Mouse (Mus musculus) T-helper 2 cell (primary cell): ENCODE measurements at regions not wholly inside any gene's neighbourhood (a gene's known extent, or its start where the extent isn't known, plus 50 kb on each side); places are given as distances from the start of the nearest gene placed in this dataset.

ENCODE experiments used
- in situ Hi-C: fragments of 300-600 bp; cut with MboI, MseI; formaldehyde crosslinking; loops from one replicate; pipeline ENCODE4 v1.15.1; 2025; ENCODE audit warnings: high pct_unique_total_duplicates

DNA sequence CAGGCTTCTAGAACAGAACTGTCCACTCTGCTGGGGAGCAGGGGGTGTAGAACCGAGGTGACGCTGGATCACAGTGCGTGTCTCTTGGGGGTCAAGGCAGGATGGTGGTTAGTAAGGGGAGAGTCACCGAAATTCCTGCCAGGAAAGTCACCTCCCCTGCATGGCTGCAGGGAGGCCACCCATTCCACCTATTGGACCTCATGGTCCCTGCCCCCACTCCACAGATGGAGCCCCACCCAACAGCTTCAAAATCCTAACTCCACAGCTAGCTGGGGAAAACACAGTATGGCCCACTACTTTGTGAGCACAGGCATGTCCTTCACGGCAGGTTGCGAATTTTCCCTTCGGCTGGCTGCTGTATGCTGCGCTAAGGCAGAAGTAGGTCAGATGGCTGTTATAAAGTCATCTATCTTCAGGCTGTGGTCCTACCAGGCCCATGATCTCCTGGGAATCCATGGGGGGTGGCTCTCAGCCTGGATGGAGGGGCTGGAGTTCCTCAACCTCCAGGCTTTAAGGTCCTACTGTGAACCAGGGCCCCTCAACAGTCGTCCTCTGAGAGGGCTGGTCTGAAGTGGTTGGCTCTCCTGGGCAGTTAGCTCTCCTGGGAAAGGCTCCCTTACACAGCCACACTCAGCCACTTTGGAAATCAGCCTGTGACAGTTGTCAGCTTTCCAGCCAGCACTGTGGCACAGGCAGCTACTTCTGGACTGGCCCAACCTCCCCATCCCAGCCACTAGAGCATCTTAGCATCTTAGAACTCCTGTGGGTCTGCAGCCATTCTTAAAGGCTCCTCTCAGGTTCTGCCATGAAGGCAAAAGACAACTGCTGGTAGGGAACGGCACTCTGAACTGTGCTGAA lies 124.0 kb upstream of the Klf14 start:
- in situ Hi-C loops = no loop called here

GRCm38 (mm10) chr6:31083701-31084100 lies 124.8 kb upstream of the Klf14 start:
- in situ Hi-C loops = no loop called here

DNA sequence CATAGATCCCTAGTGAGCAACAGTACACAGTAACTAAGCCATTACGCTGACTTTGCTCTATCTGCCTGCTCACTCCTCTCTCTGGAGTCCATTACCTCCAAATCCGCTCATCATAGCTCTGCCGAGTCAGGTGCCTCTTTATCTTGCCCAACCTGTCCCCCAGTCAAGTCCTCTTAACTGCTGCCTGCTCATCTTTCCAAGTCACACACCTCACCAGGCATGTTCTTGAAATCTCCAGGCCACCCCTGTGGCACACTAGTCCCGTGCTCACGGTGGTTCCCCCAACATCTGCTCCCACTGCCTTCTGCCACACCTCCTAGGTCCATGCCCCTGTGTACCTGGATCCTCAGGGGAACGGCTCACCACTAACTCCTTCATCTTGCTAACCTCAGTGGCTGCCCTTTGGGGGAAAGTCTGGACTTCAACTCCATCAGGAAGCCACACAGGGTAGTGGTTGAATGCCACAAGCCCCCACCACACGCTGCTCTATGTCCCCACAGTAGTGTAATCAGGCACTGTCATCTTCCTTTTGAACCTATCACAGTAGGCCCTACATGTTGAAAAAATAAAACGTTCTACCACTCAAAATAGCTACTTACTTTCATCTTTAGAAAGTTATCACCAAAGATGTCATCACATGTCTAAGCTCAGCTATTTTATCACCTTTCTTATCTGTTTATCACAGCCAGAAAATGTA lies 126.3 kb upstream of the Klf14 start:
- in situ Hi-C loops = loop anchor here (5.0 kb wide), 2 partner anchors 37 to 87 kb away; no protein-coding TSS in a partner anchor

- in situ Hi-C loops = loop anchor here (5.0 kb wide), 2 partner anchors 37 to 87 kb away; no protein-coding TSS in a partner anchor
Measured at GRCm38 (mm10) chr6:31085760-31086108, 126.9 kb upstream of the Klf14 start.

DNA sequence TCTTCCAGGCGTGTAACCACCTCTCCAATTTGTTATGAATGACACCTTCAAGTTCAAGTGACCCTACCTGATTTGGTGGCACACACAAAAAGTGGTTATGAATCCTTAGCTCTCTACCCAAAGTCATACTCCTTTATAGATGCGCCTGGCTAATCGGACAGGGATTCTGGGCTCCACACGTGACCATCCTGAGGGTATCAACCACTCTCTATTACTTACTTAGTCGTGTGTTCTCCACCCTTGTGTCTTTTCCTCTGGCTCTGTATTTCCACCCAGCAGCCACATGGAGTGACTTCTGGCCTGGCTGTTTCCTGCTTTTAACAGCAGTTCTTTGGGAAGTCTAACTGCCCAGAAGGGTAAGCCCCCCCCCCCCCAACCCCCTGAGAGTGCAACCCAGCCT lies 127.4 kb upstream of the Klf14 start:
- in situ Hi-C loops = loop anchor here (5.0 kb wide), 2 partner anchors 36 to 86 kb away; no protein-coding TSS in a partner anchor

DNA sequence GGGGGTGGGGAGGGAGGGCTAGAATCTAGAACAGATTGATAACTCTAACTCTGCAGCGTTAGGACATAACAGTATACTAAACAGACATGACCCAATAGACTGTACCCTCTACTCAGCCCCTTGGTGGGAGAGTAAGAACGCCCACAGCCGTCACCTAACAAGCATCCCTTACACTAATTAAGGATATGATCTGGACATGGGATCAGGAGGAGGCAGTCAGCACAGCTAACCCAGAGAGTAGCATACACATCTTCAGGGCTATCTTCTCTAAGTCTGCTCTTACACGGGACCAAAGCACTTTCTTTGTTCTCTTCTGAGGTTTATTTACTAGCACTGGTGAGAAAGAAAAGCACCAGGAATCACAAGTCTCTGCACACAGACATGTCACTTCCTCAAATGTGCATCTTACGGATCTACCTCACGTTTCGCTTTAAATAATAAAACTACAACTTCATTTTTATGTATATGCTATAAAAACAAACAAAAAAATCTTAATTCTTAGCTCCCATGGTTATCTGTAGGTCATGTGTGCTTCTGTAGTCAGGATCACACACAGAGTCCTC lies 128.0 kb upstream of the Klf14 start:
- in situ Hi-C loops = loop anchor here (5.0 kb wide), 2 partner anchors 35 to 85 kb away; no protein-coding TSS in a partner anchor

DNA sequence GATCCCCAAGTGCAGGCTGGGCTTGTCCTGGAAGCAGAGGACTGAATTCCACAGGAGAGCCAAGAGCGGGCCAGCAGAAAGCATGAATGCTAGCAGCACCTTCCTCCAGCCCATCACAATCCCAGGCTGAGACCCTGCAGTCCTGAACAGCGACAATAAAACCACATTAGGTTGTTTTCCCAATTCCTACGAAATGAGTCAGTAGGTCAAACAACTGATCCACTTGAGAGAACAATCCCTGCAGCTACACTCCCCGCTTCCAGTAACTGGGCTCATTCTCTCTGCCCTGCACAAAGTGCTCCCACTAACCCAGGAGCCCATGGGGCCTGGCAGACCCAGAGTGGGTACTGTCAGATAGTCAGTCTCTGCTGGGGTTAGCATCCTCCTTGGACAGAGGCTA lies 128.6 kb upstream of the Klf14 start:
- in situ Hi-C loops = loop anchor here (5.0 kb wide), 2 partner anchors 35 to 85 kb away; no protein-coding TSS in a partner anchor

- in situ Hi-C loops = loop anchor here (5.0 kb wide), 2 partner anchors 34 to 84 kb away; no protein-coding TSS in a partner anchor
Measured at GRCm38 (mm10) chr6:31088147-31088972, 129.5 kb upstream of the Klf14 start.

- in situ Hi-C loops = loop anchor here (5.0 kb wide), 2 partner anchors 33 to 83 kb away; no protein-coding TSS in a partner anchor
Measured at GRCm38 (mm10) chr6:31088973-31089368, 130.1 kb upstream of the Klf14 start.

DNA sequence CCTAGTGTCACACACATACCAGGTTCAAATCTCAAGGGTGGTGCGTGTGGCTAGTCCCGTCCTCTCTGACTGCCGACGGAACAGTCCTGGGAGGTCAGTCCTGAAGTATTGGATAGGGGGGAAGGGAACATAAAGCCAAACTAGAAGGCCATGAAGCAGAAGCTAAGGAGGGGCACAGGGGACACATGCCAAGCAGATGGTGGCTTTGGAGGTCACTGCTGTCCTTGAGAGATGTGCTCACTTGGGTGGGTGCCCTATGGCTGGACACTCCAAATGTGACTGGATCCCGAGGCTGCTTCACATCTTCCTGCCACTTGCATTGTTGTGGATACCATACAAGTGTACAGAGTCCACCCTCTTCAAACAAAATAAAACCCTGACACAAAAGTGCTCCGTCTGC lies 131.4 kb upstream of the Klf14 start:
- in situ Hi-C loops = no loop called here

GRCm38 (mm10) chr6:31090791-31091190 lies 131.9 kb upstream of the Klf14 start:
- in situ Hi-C loops = no loop called here

GRCm38 (mm10) chr6:31092324-31092723 lies 133.4 kb upstream of the Klf14 start:
- in situ Hi-C loops = no loop called here

DNA sequence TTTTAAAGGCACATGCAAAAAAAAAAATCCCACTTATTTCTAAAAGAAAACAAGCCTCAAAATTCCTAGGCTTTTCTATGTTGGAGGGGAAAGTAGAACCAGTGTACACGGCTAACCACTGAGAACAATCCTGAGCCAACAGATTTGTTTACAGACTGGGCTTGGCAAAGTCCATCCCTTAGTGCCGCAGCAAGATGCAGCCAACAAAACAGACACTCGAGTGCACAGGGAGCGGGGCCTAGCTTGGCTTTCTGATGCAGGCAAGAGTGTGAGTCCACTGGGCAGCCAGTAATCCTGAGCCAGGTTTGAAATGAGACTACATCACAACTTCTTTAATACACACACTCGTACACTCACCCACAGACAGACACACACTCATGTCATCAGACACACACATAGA lies 133.9 kb upstream of the Klf14 start:
- in situ Hi-C loops = no loop called here

DNA sequence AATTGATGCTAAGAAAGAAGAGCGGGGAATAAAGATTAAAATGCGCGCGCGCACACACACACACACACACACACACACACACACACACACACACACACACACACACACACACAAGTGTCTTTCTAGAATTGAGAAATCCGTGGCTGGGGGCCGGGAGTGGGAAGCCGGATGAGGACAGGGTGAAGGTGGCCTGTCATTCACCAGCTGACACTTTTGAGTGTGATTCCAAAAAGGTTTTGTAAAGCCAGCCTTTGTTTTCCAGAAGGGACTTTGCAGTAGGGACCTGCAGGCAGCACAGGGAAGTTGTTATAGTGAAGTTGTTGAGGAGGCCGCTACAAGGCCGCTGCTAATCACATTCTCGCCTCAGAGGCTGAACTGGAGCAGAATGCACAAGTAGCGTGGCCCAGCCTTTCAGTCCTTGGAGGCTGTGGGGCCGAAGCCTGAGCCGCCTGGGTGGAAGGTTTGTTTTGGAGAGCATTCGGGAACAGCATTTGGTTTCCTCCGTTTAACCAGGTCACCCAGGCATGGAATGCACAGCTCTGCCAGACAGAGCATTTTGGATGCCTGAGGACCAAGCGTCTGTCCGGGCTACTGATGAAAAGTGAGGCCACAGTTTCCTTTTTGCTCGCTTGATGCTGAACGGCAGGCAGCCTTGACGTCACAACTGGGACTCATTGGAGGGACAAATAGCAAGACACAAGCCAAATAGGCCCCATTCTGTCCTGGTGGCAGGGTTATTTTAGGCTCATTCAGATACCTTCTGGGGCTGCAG lies 137.3 kb upstream of the Klf14 start:
- in situ Hi-C loops = no loop called here

DNA sequence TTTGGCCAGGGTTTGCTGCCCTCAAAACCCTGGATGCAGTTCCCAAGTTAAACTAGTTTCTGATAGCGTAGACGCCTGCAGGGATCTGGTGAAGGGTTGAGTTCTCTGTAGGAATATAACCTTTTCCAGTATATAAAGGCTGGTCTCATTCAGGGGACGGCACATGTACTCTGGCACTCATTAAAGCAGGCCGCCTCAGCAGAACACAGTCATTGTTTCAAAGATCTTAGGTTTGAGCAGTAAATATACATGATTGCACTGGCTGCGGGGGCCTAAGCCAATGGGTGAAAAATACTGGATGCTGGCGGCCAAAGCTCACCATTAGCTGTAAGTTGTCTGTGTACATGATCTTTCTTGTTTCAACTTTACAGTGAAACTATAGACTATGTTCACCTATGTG lies 137.9 kb upstream of the Klf14 start:
- in situ Hi-C loops = no loop called here

GRCm38 (mm10) chr6:31097254-31097653 lies 138.4 kb upstream of the Klf14 start:
- in situ Hi-C loops = no loop called here

DNA sequence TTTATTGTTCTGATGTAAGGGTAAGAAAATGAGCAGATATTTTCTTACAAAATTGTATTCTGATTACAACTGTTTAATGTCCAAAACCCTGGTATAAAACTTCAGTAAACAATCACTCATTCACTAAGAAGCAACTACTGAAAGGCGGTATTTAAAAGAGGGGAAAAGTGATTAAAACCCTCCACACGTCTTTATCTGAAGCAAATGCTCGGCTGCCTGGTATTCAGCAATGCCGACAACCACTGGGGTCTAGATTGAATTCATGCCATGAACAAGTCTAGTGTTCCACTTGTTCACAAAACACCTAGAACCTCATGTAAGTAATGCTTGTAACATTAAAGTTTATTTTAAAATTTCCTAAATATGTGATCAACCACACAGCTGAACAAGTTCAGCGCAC lies 139.2 kb upstream of the Klf14 start:
- in situ Hi-C loops = no loop called here

- in situ Hi-C loops = no loop called here
Measured at GRCm38 (mm10) chr6:31100084-31100579, 141.3 kb upstream of the Klf14 start.

- in situ Hi-C loops = no loop called here
Measured at GRCm38 (mm10) chr6:31100749-31101148, 141.9 kb upstream of the Klf14 start.

DNA sequence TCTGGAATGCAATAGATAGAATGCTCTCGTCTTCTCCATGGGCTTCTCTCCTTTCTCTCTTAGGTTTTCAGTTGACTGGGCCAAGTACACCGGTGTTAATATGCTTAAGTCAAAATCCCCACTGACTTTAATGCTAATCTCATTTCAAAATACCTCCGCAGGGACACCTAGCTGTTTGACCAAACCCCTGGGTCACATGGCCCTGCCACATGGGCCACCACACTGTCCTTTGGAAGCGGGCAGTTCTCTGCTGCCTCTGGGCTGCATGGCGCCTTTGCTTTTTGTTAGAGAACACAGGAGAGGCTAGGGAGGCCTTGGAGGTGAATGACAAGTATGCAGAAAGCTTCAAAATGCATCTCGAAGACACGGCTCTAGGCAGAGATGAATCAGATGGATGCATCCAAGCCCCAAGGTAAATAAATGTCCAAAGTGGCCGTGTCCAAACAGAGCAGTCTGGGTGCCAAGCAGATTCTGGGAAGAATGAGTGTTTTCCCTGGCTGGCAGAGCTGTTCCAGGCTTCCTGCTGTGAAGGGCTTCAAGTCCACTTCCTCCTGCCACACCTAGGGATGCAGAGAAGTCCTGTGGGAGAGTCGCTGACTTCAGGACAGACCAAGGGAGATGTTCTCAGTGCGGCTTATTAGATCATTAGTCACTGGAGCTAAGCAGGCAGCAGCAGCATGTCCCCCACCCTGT lies 147.4 kb upstream of the Klf14 start:
- in situ Hi-C loops = no loop called here
